19 mouse cellular contexts compared by ENCODE assay signal in the genomic region with DNA sequence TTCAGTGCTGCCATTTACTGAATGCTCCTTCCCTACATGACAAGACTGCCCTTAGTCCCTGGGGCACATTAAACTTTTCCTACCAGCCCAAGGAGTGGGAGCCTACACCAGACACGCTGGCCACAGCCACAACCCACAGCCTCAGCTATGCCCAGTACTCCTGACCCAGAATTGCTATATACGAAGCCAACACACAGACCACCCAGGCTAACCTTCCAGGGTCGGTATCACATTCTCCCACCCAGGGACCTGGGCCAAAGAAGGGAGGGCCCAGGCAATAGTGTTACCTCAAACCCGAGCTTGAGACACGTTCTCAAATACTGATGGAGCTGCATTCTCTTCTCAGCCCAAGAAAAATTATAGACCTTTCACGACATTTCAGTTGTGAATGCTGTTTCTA.
"Had no signal": no experiment of that assay in that cellular context is flagged by ENCODE, and none has a peak within 500 bp of the region (broad histone marks: within the 10 kb centered on the region; RNA-seq: fewer than 3 reads in every experiment).

No protein-coding gene starts in this region.

- H3K4me2 ChIP-seq: liver, embryonic 13.5 days; midbrain, embryonic 11.5 days; midbrain, embryonic 15.5 days; neural tube, embryonic 13.5 days had no signal

- H3K27me3 ChIP-seq: midbrain, embryonic 15.5 days; neural tube, embryonic 13.5 days had no signal

- H3K9me3 ChIP-seq: liver, embryonic 13.5 days; midbrain, embryonic 15.5 days; neural tube, embryonic 13.5 days had no signal

- H3K36me3 ChIP-seq: liver, embryonic 13.5 days; midbrain, embryonic 15.5 days; neural tube, embryonic 13.5 days had no signal

- ATAC-seq: midbrain, embryonic 15.5 days had no signal

- H3K27ac ChIP-seq: liver, embryonic 13.5 days; midbrain, embryonic 15.5 days; neural tube, embryonic 13.5 days; stomach, postnatal 0 days had no signal

- H3K4me3 ChIP-seq: liver, embryonic 13.5 days; midbrain, embryonic 15.5 days; neural tube, embryonic 13.5 days had no signal

- H3K9ac ChIP-seq: liver, embryonic 13.5 days; midbrain, embryonic 15.5 days; neural tube, embryonic 13.5 days had no signal

- DNase-seq: kidney, adult 18-20 months; kidney, adult 9 months; kidney, postnatal 14 days; kidney, postnatal 4 days; left cerebral cortex, postnatal 4 days; liver, embryonic 13.5 days; lung, adult 2 months; lung, postnatal 14 days; lung, postnatal 4 days; right cerebral cortex, adult 18-20 months; right cerebral cortex, postnatal 14 days; right cerebral cortex, postnatal 4 days; thymus, adult 2 months; thymus, postnatal 14 days; thymus, postnatal 4 days had no signal
